Mouse (Mus musculus) granulocyte monocyte progenitor cell, adult 5-6 weeks (primary cell): ENCODE measurements around the gene Axin2. TPM values are rescaled to one million over a fixed set of nuclear protein-coding genes. Genes with fewer than 3 reads are reported as not detected.

ENCODE experiments used
- ATAC-seq: replicated peaks from 2 replicates; pipeline ENCODE4 v1.8.0; 2016; ENCODE audit warnings: mild to moderate bottlenecking, moderate TSS enrichment, inconsistent platforms; ENCODE audit not compliant: poor library complexity, severe bottlenecking
- total RNA-seq, 2 experiments: library from RNA; stranded (forward) in 1 of 2; stranded (reverse) in 1 of 2; fragments of 200-712, 200-1000 nt in 1 of 2; fragments of >200 nt in 1 of 2; fragmentation: Nextera tagmentation in 1 of 2; gene quantifications; 2 replicates each; pipeline ENCODE4 v1.2.3; 2014 to 2017

Gene Axin2
- total RNA-seq, 2 experiments from 2014 or later = 0.67 to 1.1 TPM

DNA sequence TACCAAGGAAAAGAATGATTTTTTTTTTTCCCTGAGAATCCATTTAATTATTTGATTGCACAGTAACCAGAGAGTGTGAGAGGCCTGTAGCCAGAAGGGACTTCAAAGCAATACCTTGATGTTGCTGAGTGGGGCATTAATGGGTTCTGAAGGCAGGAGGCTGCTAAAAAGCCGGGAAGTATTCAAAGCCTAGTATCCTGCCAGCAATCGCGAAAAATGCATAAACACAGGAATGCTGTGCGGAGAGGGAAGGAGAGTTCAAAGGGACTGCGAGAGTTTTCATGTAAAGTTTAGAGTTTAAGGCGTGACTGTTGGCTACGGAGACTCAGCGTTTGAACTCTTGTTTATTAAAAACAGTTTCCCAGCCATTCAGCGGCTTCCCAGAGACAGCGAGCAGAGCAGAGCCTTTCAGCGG lies 41.5 kb downstream of the Axin2 start:
- no peak for ATAC-seq

DNA sequence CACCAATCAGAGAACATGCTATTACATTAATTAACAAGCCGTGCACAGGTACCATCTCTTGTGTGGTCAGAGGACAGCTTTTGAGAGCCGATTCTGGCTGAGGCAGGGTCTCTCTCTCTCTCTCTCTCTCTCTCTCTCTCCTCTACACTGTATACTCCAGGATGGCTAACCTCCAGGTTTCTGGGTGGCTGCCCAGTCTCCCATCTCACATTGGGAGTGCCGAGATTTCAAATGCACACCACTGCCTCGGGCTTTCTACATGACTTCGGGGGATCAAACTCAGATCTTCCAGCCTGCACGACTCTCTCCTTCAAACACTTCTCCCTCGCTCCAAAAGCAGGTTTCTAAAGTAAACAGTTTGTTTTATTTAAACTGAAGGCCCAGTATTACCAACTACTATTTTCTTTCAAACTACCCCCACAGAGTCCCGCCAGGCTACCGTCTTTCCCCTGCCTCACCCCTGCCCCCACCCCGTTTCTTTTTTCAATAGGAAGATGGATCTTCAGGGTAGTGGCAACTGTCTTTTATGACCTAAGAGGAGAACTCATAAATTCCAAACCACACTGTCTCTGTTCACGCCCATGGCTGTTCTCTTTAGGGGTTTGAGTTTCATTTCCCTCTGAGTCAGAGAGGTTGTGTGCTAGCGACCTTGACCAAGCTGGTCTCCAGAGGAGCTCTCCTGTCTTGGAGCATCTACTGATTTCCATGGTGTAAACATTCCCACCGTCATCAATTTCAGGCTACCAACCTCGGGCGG lies 43.5 kb downstream of the Axin2 start:
- no peak for ATAC-seq

DNA sequence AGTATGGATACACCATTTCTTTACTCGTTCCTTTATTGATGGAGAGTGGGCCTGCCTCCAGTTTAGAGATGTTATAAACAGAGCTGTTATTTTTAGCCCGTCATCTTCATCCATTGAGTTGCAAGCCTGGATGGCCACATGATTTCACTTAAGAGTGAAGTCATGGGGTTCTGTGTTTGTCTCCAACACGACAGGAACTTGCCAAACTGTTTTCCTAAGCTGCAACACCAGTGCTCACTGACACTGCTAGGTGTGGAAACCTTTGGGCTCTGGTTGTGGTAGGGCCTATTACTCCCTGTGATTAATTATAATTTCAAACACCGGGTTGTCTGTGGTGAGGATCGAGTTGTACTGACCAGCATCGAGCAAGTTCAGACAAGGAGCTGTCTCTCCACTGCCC lies 45.6 kb downstream of the Axin2 start:
- ATAC-seq = no peak

DNA sequence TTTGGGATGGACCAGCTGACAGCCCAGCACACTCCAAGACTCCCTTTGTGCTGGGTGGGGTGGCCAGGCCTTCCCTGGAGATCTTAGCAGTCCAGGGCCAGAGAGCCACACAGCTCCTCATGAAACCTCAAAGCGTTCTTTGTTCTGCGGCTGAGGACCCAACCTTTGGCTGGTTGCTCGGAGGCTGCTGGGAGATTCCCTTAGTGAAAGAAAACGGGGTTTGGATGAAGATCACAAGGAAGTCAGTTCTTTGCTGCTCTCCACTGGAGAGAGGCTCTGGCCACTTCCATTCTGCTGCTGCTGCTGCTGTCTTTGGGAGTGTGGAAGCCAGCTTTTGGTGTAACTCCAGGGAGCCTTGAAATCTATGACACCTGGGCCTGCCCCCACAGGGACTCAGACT lies 53.3 kb downstream of the Axin2 start:
- ATAC-seq = no peak

DNA sequence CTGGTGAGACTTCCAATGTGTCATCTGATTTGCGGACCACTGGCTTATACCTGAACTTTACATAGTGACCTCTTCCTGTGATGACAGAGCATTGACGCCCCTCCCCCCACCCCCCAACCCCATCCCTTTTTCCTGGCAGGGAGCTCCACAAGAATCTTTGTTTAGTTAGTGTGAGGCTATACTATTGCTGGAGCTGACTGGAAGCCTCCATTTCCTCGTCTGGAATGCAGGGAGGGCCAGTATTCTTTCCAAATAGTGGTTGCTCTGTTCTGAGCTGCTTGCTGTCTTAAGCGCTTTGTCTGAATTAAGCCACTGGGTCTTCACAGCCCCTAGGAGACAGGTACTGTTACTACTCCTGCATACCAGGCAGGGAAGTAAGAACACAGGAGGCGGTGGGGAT lies 53.7 kb downstream of the Axin2 start:
- no peak for ATAC-seq

DNA sequence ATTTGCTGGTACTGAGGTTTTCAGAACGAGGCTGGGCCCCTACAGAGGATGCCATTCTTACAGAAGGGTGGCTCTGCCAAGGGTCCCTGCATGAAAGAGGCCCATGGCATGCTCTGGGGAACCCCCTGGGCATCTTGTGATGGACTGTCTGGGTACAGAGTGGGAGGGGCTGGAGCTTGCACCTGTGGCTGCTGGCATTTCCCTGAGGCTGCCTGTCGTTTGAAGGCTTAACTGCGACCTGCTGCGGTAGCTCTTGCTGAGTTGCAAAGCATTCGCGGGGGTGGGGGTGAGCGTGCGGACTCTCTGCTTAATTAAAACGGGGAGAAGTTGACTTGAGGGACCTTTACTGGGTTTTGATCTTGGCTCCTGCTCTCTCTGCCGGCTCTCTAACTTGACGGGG lies 55.4 kb downstream of the Axin2 start:
- no peak for ATAC-seq

DNA sequence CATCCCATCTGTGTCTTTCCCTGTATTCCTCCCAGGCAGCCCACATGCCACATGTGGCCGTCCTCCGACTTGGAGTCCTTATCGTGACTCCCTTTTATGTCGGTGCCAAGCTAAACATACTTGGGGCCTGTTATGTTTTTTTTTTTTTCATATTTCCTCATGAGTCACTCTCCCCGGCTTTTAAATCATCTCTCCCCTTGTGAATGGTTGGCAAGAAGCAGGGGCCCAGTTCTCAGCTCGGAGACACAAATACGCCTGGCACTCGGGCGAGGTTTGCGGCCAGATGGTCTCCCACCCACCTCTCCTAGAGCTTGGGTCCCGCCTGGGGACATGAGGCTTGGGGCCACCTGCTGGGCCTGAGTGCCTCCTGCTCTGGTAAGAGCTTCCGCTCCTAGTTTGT lies 60.4 kb downstream of the Axin2 start:
- no peak for ATAC-seq

DNA sequence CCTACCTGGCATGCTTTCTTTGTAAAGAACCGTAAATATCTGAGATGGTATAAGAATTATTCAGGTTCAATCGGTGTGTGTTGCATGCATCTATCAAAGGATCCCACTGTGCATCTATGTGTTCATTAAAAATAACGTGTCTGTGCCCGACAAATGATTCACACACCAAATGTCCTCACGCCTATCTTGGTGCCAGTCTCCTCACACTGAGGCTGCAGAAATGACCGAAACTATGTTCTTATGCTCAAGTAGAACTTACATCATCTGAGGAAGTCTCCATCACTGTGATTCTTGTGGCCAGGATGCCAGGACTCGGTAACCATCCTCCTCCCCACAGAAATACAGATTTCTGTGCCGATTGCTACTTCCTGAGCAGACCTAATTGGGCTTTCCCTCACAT lies 60.9 kb downstream of the Axin2 start:
- ATAC-seq = no peak

DNA sequence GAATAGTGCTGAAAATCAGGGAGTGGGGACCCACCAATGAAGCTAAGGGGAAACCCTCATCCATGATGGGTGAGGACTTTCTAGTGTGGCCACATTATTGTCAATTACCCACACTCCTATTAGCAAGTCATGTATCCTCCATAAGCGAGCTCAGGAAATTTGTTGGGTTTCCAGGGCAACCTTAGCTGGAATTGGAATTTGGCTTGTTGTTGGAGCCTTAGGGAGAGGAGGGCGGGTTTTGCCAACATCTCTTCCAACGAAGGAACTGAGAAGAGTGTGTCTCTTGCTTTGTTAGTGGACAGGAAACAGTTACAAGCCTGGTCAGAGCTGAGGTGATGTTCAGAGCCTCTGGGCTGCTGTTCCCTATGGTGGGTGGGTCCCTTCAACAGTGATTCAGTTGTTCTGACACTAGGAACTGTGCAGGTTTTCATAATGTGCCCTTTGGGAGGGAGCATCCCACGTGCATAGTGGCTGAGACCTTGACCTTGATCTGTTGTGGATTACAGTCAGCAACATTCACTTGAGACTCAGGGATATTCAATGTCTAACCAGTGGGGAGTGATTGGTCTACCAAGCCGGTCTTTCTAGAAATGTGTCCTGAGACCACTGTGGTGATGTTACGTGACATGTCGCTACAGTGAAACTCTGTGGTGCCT lies 63.4 kb downstream of the Axin2 start:
- no peak for ATAC-seq

DNA sequence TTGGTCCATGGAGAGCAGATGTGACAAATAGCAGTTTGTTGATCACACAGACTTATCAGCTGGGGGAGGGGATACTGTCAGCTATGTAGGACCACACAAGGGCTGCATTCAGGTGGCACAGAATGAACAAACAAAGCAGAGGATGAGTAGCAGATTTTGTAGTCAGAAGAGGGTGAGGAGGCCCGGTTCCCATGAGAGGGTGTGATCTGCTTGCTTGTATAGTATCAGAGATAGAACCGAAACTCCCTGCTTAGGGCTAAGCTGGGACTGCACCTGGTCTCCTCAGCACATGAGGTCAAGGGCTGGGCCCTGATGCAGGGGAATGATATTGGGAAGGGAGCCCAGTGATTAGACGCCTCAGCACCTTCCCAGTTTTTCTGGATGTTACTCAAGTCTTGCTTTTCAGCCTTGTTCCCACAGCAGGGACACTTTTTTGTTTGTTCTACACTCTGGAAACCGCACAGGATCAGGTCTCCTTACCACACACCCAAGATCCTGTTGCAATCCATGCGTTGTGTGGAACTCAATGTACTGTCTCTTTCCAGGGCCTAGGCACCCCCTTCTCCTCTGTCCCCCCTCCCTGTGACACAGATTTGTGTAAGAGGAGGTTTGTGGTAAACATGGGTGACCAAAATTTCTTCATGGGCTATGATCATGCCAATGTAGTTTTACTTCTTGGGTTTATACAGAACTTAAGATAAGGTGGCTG lies 64.7 kb downstream of the Axin2 start:
- ATAC-seq = no peak

DNA sequence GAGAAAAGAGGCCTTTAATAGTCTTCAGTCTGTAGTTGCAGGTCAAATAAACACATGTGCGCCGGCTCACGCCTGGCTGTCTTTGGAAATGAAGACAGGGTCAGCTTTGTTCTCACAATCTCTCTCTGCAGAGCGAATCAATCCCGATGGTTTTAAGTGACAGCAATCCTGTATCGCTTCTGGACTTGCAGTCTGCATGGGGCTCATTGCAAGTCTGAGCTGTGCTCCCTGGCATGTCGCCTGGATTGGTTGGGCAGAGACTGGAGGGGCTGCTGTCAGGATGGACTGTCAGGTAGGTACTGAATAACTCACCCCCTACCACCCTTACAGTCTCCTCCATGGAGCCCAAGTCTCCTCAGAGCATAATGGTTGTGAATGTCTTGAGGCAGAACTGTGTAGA lies 65.7 kb downstream of the Axin2 start:
- ATAC-seq = no peak

DNA sequence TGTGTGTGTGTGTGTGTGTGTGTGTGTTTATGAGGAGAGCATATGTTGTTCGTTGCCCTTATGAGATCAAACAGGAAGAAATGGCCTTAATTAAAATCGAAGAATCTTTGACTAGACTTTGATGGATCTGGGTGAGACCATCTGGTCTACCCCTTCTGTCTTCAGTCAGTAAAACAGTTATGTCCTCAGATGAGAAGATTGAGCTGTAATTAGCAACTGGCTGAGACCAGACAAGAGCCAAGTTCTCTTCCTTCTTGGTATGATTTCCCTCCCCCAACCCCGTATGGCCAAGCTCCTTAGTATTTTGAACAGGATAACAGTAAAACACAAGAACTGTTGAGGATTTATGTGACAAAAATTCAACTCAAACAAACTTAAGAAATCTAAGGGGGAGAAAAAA lies 67.1 kb downstream of the Axin2 start:
- ATAC-seq = no peak

DNA sequence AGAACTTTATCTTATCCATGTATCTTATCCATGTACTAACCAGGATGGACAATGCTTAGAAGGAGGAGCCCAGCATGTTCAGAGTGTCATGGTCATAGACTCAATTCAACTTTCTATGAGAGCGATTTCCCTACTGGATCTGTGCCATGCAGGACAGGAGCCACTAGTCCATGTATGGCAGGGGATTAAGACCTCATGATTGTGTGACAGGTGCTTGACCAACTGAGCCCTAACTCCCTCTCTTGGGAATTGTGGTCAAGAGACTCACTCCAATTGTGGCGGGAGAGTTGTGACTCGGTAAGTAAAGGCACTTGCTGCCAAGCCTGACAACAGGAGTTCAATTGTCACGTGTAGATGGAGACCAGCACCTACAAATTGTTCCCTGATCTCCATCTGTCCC lies 67.6 kb downstream of the Axin2 start:
- no peak for ATAC-seq

DNA sequence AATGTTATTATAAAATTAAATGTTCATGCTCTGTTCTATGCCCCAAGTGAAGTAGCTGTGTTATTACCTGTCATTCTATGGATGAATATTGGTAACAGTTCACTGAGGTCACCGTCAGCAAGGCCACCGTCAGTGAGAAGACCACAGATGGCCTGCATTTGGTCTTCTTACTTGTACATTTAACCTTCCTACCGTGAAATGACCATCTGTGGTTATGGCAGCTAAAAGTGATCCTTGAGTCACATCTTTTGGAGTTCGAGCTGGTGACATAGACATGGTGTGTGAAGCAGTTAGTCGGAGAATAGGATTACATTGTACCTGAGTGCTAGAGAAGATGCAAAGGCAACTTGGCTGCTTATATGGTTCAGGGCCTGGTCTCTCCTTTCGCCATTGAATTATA lies 68.1 kb downstream of the Axin2 start:
- no peak for ATAC-seq

DNA sequence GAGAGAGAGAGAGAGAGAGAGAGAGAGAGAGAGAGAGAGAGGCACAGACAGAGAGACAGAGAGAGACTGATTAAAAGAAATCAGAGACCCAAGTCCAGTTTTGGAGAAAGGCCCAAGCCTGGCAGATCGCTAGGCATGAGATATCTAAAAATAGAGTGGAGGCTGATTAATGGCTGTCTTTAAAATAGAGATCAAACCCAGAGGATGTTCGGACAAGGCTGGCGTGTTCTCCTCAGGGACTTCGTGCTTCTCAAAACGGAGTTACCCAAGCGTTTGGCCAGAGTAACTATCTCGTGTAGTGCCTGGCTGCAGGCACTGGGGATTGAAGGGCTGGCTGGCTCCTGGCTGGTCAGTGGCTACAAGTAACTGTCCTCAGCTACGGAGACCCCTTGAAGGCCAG lies 69.8 kb downstream of the Axin2 start:
- ATAC-seq = no peak

DNA sequence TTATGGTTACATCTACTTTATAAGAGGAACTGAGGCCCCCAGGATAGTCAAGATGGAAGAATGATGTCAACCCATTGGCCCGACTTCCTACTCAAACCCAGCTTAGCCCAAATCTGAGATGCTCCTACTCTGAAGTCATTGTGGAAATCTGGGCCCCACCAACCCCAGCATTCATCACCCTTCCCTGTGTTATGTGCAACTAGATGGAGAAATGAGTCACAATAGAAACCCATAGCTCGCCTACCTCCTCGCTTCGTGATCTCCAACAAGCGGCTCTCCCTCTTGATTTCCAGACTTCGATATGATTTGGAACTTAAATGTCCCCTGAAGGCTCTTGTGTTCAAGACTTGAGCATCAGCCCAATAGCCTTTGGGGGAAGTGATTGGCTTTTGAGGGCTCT lies 73.3 kb downstream of the Axin2 start:
- ATAC-seq = no peak

DNA sequence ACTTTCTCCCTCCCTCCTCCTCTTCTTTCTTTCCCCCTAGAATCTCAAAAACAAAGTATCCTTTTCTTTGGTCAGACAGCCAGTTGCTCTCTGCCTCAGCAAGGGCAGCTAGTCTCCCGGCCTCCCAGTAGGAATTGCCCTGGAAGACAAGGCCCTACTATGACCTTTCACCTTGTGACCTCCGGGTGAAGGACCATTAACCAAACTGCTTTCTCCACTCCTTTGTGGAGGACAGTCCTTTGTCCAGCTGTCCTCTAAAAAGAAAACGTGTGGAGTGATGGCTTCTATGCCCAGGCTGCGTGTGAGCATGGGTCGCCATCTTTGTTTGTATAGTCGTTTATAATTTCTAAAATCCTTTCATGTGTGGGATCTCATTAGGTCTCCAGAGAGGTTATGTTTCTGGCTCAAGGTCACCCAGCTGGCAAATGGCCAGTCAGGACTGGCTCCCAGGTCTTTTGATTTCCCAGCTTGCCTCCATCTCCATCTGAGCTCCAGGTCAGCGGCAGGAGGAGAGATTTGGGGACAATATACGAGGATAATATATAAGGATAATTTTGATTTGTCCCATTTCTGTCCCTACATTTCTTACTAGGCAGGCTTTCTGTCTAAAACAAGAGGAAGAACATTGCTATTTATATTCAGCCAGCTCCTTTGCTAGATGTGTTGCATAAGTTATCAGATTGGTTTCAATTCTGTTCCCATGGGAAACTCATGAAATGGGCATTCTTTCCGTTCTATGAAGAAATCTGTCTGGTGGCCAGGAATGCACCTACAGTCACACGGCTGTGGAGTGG lies 75.2 kb downstream of the Axin2 start:
- no peak for ATAC-seq

DNA sequence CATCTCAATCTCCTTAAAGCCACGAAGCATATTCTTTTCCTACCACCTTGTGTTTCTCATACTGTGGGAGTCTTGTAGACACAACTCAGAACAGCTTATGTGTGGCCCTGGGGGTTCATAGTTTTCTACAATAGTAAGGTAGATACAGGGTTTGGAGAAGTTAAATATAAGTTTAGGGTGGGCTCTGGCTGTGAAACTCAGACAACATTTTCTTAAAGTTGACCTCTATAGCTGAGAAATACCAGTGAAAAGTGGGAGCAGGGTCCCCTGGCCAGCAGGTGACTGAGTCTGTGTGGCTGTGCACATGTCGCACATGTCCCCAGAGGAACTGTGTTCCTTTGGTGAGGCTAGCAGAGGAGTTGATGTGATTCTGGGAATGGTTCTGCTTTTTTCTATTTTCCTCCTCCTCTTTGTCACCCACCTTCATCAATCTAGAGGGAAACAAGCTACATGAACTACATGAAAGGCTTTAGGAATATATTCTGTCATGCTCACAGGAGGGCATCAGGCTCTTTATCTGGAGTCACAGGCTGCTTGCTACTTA lies 75.9 kb downstream of the Axin2 start:
- no peak for ATAC-seq

DNA sequence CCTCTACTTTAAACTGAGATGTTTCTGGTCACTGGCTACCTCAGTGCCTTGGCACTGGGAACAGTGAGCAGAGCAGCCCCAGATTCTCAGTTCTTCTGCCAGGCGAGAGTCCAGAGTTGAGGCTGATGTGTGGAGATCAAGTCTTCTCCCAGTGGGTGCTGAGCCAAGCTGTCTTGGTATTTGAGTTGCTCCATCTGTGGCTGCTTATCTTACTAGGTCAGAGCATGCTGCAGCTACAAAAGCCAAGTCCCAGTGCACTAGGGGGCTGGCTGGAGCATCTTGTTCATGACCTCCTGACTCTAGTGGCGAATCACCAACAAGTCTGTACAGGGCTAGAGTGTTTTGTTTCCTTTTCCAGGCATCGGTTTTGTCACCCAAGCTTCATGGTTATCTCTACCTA lies 77.7 kb downstream of the Axin2 start:
- ATAC-seq = no peak
